Mouse (Mus musculus): ENCODE measurements at regions not wholly inside any gene's neighbourhood (a gene's known extent, or its start where the extent isn't known, plus 50 kb on each side); places are given as distances from the start of the nearest gene placed in this dataset.

- no peak for ATAC-seq (ENCODE audit: insufficient number of reproducible peaks, low FRiP score, low TSS enrichment)
Observed at GRCm38 (mm10) chr2:160068772-160069171, 265.2 kb downstream of the Gm826 start.

GRCm38 (mm10) chr2:160067904-160068303 is 266.1 kb downstream of the Gm826 start:
- ATAC-seq (ENCODE audit: insufficient number of reproducible peaks, low FRiP score, low TSS enrichment): no peak

- ATAC-seq (ENCODE audit: insufficient number of reproducible peaks, low FRiP score, low TSS enrichment): no peak
Observed at GRCm38 (mm10) chr2:160066491-160067303, 267.3 kb downstream of the Gm826 start.

GRCm38 (mm10) chr2:160062148-160062937 is 271.6 kb downstream of the Gm826 start:
- ATAC-seq (ENCODE audit: insufficient number of reproducible peaks, low FRiP score, low TSS enrichment): no peak

- ATAC-seq (ENCODE audit: insufficient number of reproducible peaks, low FRiP score, low TSS enrichment): no peak
Observed at GRCm38 (mm10) chr2:160060091-160060490, 273.9 kb downstream of the Gm826 start.

- ATAC-seq (ENCODE audit: insufficient number of reproducible peaks, low FRiP score, low TSS enrichment): no peak
Observed at GRCm38 (mm10) chr2:160057211-160057610, 276.8 kb downstream of the Gm826 start.

GRCm38 (mm10) chr2:160054411-160054810 is 279.6 kb downstream of the Gm826 start:
- ATAC-seq (ENCODE audit: insufficient number of reproducible peaks, low FRiP score, low TSS enrichment): no peak

GRCm38 (mm10) chr2:160048286-160048685 is 285.7 kb downstream of the Gm826 start:
- ATAC-seq (ENCODE audit: insufficient number of reproducible peaks, low FRiP score, low TSS enrichment): no peak

- ATAC-seq (ENCODE audit: insufficient number of reproducible peaks, low FRiP score, low TSS enrichment): no peak
Observed at GRCm38 (mm10) chr2:160046881-160047543, 286.9 kb downstream of the Gm826 start.

- ATAC-seq (ENCODE audit: insufficient number of reproducible peaks, low FRiP score, low TSS enrichment): no peak
Observed at GRCm38 (mm10) chr2:160044591-160044990, 289.4 kb downstream of the Gm826 start.

GRCm38 (mm10) chr2:160044184-160044583 is 289.8 kb downstream of the Gm826 start:
- ATAC-seq (ENCODE audit: insufficient number of reproducible peaks, low FRiP score, low TSS enrichment): no peak

- no peak for ATAC-seq (ENCODE audit: insufficient number of reproducible peaks, low FRiP score, low TSS enrichment)
Observed at GRCm38 (mm10) chr2:160029432-160029831, 304.5 kb downstream of the Gm826 start.

GRCm38 (mm10) chr2:160028459-160028858 is 305.5 kb downstream of the Gm826 start:
- ATAC-seq (ENCODE audit: insufficient number of reproducible peaks, low FRiP score, low TSS enrichment): no peak

- no peak for ATAC-seq (ENCODE audit: insufficient number of reproducible peaks, low FRiP score, low TSS enrichment)
Observed at GRCm38 (mm10) chr2:160025911-160026310, 308.1 kb downstream of the Gm826 start.

GRCm38 (mm10) chr2:160021541-160021940 is 312.4 kb downstream of the Gm826 start:
- no peak for ATAC-seq (ENCODE audit: insufficient number of reproducible peaks, low FRiP score, low TSS enrichment)

- no peak for ATAC-seq (ENCODE audit: insufficient number of reproducible peaks, low FRiP score, low TSS enrichment)
Observed at GRCm38 (mm10) chr2:160020876-160021275, 313.1 kb downstream of the Gm826 start.

GRCm38 (mm10) chr2:160017020-160017812 is 316.7 kb downstream of the Gm826 start:
- no peak for ATAC-seq (ENCODE audit: insufficient number of reproducible peaks, low FRiP score, low TSS enrichment)

- ATAC-seq (ENCODE audit: insufficient number of reproducible peaks, low FRiP score, low TSS enrichment): no peak
Observed at GRCm38 (mm10) chr2:160011421-160011820, 322.5 kb downstream of the Gm826 start.

GRCm38 (mm10) chr2:160002695-160003094 is 331.3 kb downstream of the Gm826 start:
- no peak for ATAC-seq (ENCODE audit: insufficient number of reproducible peaks, low FRiP score, low TSS enrichment)

GRCm38 (mm10) chr2:160000449-160000848 is 333.5 kb downstream of the Gm826 start:
- no peak for ATAC-seq (ENCODE audit: insufficient number of reproducible peaks, low FRiP score, low TSS enrichment)
